Mouse (Mus musculus): Measurements from ENCODE around the gene Psmd9. TPM values are rescaled to one million over a fixed set of nuclear protein-coding genes. Genes with fewer than 3 reads are reported as not detected.
A peak's percentile ranks its signal among the peaks of the same experiment; 100 is the strongest.

Psmd9 gene
- total and polyA plus RNA-seq, 2 experiments from 2014 or later: 37.4 to 79.4 TPM

- Histone ChIP-seq H3K4me2 (ENCODE audit: low read depth) (peak overlapping the region; percentile 69), H3K9me3 (ENCODE audit: low read length) (no peaks in the 10 kb centered on the region), H3K27ac (ENCODE audit: low read depth, low read length) (no peak overlapping the region), H3K36me3 (ENCODE audit: insufficient read depth) (peaks cover 50% of the 10 kb centered on the region), H3K27me3 (ENCODE audit: insufficient read depth, low read length) (no peaks in the 10 kb centered on the region), H3K4me1 (ENCODE audit: insufficient read depth) (peaks cover 19% of the 10 kb centered on the region), H3K4me3 (ENCODE audit: low read depth, low read length) (peak overlapping the region; percentile 40; the same call in 1 of the 2 replicates), H3K9ac (no peak overlapping the region)
- DNase-seq: peak; percentile 37
- WGBS: 31% methylated on average over 7 of the region's 7 CpGs
- TF ChIP-seq CTCF (IDR thresholded peaks at IDR 0.05; ENCODE audit: low read depth): no peak
- peak; percentile 49 for ATAC-seq
Observed at GRCm38 (mm10) chr5:123151077-123151476, 18.1 kb upstream of the Psmd9 start.

GRCm38 (mm10) chr5:123151707-123152362 is 17.4 kb upstream of the Psmd9 start:
- Histone ChIP-seq H3K4me2 (ENCODE audit: low read depth) (no peak overlapping the region), H3K36me3 (ENCODE audit: insufficient read depth) (peaks cover 50% of the 10 kb centered on the region), H3K4me3 (ENCODE audit: low read depth, low read length) (no peak overlapping the region), H3K9me3 (ENCODE audit: low read length) (no peaks in the 10 kb centered on the region), H3K27ac (ENCODE audit: low read depth, low read length) (no peak overlapping the region), H3K27me3 (ENCODE audit: insufficient read depth, low read length) (no peaks in the 10 kb centered on the region), H3K4me1 (ENCODE audit: insufficient read depth) (peaks cover 19% of the 10 kb centered on the region), H3K9ac (no peak overlapping the region)
- no peak for ATAC-seq
- WGBS: 94% methylated on average over 18 of the region's 19 CpGs
- no peak for DNase-seq
- no peak for TF ChIP-seq CTCF (IDR thresholded peaks at IDR 0.05; ENCODE audit: low read depth)

- Histone ChIP-seq H3K4me3 (ENCODE audit: low read depth, low read length) (no peak overlapping the region), H3K9me3 (ENCODE audit: low read length) (no peaks in the 10 kb centered on the region), H3K27ac (ENCODE audit: low read depth, low read length) (no peak overlapping the region), H3K36me3 (ENCODE audit: insufficient read depth) (peaks cover 50% of the 10 kb centered on the region), H3K9ac (no peak overlapping the region), H3K27me3 (ENCODE audit: insufficient read depth, low read length) (no peaks in the 10 kb centered on the region), H3K4me2 (ENCODE audit: low read depth) (no peak overlapping the region), H3K4me1 (ENCODE audit: insufficient read depth) (peaks cover 19% of the 10 kb centered on the region)
- ATAC-seq: no peak
- TF ChIP-seq CTCF (IDR thresholded peaks at IDR 0.05; ENCODE audit: low read depth): no peak
- 71% methylated on average over 1 of the region's 1 CpGs for WGBS
- no peak for DNase-seq
Observed at GRCm38 (mm10) chr5:123152901-123153300, 16.3 kb upstream of the Psmd9 start.

- Histone ChIP-seq H3K4me2 (ENCODE audit: low read depth) (no peak overlapping the region), H3K4me3 (ENCODE audit: low read depth, low read length) (no peak overlapping the region), H3K9me3 (ENCODE audit: low read length) (no peaks in the 10 kb centered on the region), H3K27me3 (ENCODE audit: insufficient read depth, low read length) (no peaks in the 10 kb centered on the region), H3K36me3 (ENCODE audit: insufficient read depth) (peaks cover 63% of the 10 kb centered on the region), H3K27ac (ENCODE audit: low read depth, low read length) (no peak overlapping the region), H3K9ac (no peak overlapping the region), H3K4me1 (ENCODE audit: insufficient read depth) (peaks cover 8% of the 10 kb centered on the region)
- ATAC-seq: peak; percentile 55; the same call in 1 of the 2 replicates
- DNase-seq: peak; percentile 74
- WGBS: 52% methylated on average over 7 of the region's 7 CpGs
- TF ChIP-seq CTCF (IDR thresholded peaks at IDR 0.05; ENCODE audit: low read depth): peak; percentile 78
Observed at GRCm38 (mm10) chr5:123155425-123155824, 13.8 kb upstream of the Psmd9 start.

GRCm38 (mm10) chr5:123156763-123157162 is 12.4 kb upstream of the Psmd9 start:
- H3K9me3 ChIP-seq (ENCODE audit: low read length): no peaks in the 10 kb centered on the region
- DNase-seq (no peak), ATAC-seq (no peak)
- H3K4me1 ChIP-seq (ENCODE audit: insufficient read depth): no peaks in the 10 kb centered on the region
- no peak overlapping the region for H3K4me2 ChIP-seq (ENCODE audit: low read depth)
- H3K36me3 ChIP-seq (ENCODE audit: insufficient read depth): peaks cover 76% of the 10 kb centered on the region
- 87% methylated on average over 12 of the region's 12 CpGs for WGBS
- H3K9ac ChIP-seq: no peak overlapping the region
- H3K4me3 ChIP-seq (ENCODE audit: low read depth, low read length): no peak overlapping the region
- H3K27ac ChIP-seq (ENCODE audit: low read depth, low read length): no peak overlapping the region
- peak; percentile 60 for TF ChIP-seq CTCF (IDR thresholded peaks at IDR 0.05; ENCODE audit: low read depth)
- no peaks in the 10 kb centered on the region for H3K27me3 ChIP-seq (ENCODE audit: insufficient read depth, low read length)

- Histone ChIP-seq H3K36me3 (ENCODE audit: insufficient read depth) (peaks cover 79% of the 10 kb centered on the region), H3K4me2 (ENCODE audit: low read depth) (no peak overlapping the region), H3K4me3 (ENCODE audit: low read depth, low read length) (no peak overlapping the region), H3K9me3 (ENCODE audit: low read length) (no peaks in the 10 kb centered on the region), H3K4me1 (ENCODE audit: insufficient read depth) (no peaks in the 10 kb centered on the region), H3K27me3 (ENCODE audit: insufficient read depth, low read length) (no peaks in the 10 kb centered on the region), H3K27ac (ENCODE audit: low read depth, low read length) (no peak overlapping the region), H3K9ac (no peak overlapping the region)
- ATAC-seq: no peak
- no peak for DNase-seq
- WGBS: 93% methylated on average over 4 of the region's 4 CpGs
- no peak for TF ChIP-seq CTCF (IDR thresholded peaks at IDR 0.05; ENCODE audit: low read depth)
Observed at GRCm38 (mm10) chr5:123157972-123158371, 11.2 kb upstream of the Psmd9 start.

- 90% methylated on average over 4 of the region's 4 CpGs for WGBS
- ATAC-seq (no peak), DNase-seq (no peak)
- Histone ChIP-seq H3K4me2 (ENCODE audit: low read depth) (no peak overlapping the region), H3K27me3 (ENCODE audit: insufficient read depth, low read length) (no peaks in the 10 kb centered on the region), H3K27ac (ENCODE audit: low read depth, low read length) (no peak overlapping the region), H3K36me3 (ENCODE audit: insufficient read depth) (peaks cover 82% of the 10 kb centered on the region), H3K4me1 (ENCODE audit: insufficient read depth) (no peaks in the 10 kb centered on the region), H3K9ac (no peak overlapping the region), H3K4me3 (ENCODE audit: low read depth, low read length) (no peak overlapping the region), H3K9me3 (ENCODE audit: low read length) (no peaks in the 10 kb centered on the region)
- no peak for TF ChIP-seq CTCF (IDR thresholded peaks at IDR 0.05; ENCODE audit: low read depth)
Observed at GRCm38 (mm10) chr5:123159446-123159845, 9.8 kb upstream of the Psmd9 start.
